Mouse (Mus musculus) cerebral cortex, adult 2 months (tissue): ENCODE results near the gene Htr7.

ENCODE experiments used
- WGBS: fragments of 180-500 bp; shearing (Covaris S2); methylation state at CpG from one replicate; pipeline ENCODE4 v1.1.7; 2018; 5-methylcytosine and 5-hydroxymethylcytosine counted together

The Htr7 gene

GRCm38 (mm10) chr19:35955698-35956097, 101.6 kb downstream of the Htr7 start:
- WGBS = 76% methylated on average over 13 of the region's 13 CpGs

- 42% methylated on average over 1 of the region's 1 CpGs for WGBS
Measured at GRCm38 (mm10) chr19:35949888-35950287, 107.4 kb downstream of the Htr7 start.

DNA sequence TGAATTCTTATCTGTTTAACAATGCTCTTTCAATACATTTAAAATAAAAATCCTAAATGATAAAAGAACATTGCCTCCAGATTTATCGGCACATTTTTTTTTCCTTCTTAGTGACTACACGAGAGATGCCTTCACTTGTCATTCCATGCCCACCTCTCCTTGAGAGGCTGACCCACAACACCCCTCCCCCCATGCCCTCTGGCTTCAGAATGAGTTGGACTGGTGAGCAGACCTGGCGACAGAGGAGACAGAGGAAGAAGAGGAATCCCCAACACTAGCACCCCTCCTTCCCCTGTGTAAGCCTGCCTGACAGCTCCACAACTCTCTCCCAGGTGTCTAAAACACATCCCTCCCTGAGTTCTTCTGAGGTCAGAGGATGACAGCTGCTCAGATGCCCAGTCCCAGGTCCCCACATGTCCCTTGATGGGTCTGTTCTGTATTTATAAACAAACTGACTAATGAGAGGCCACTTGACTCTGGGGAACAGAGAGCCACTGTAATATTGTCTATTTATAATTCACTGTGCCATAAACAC, 132.3 kb downstream of the Htr7 start:
- 60% methylated on average over 3 of the region's 3 CpGs for WGBS

DNA sequence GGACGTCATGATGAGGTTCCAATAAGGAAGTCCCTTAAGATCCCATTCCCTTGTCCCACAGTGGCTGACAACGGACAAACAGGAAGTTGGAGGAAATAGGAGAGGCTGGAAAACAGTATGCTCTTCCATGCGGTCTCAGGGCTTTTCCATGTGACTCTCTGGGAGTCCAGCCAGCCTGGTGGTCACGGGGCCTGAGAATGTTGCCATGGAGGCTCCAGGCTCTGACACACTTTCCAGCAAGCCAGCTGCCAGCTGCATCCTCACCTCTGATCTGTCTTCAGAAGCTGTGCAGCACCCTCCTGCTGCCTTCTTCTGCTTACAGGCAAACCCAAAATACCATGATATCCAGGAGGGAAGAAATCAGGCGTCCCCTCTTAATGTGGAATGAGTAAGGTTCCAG, 132.9 kb downstream of the Htr7 start:
- WGBS = 15% methylated on average over 5 of the region's 5 CpGs
